Mouse (Mus musculus) kidney, adult 2 months (tissue): Measurements from ENCODE around the gene Tal1. TPM values are rescaled to one million over a fixed set of nuclear protein-coding genes. Genes with fewer than 3 reads are reported as not detected.

Experiments
- DNase-seq: peaks from one replicate; pipeline ENCODE4 v3.0.0; 2021
- H3K27ac ChIP-seq: fragments of 200-500 bp; 2 replicates; pipeline ENCODE4 v1.5.1; 2012; ENCODE audit warnings: low read depth, low read length, control low read depth, inconsistent platforms; ENCODE audit not compliant: insufficient read depth
- H3K27me3 ChIP-seq: fragments of 200-500 bp; replicated peaks from 2 replicates; pipeline ENCODE4 v1.6.1; 2012; ENCODE audit warnings: mild to moderate bottlenecking, moderate library complexity, low read length, inconsistent platforms; ENCODE audit not compliant: control insufficient read depth, insufficient read depth
- H3K36me3 ChIP-seq: fragments of 200-500 bp; 2 replicates; pipeline ENCODE4 v1.6.1; 2012; ENCODE audit warnings: mild to moderate bottlenecking, moderate library complexity, low read length, inconsistent platforms; ENCODE audit not compliant: control insufficient read depth, insufficient read depth
- H3K4me1 ChIP-seq: fragments of 200-500 bp; 2 replicates; pipeline ENCODE4 v1.6.1; 2011; ENCODE audit warnings: low read length; ENCODE audit not compliant: control insufficient read depth, insufficient read depth
- H3K4me3 ChIP-seq: fragments of 200-500 bp; 2 replicates; pipeline ENCODE4 v1.5.1; 2011; ENCODE audit warnings: mild to moderate bottlenecking, low read depth, low read length, control low read depth; ENCODE audit not compliant: insufficient read depth
- CTCF ChIP-seq: fragments of 200-500 bp; conservative IDR thresholded peaks from 2 replicates; pipeline ENCODE4 v1.5.1; 2011; ENCODE audit warnings: low read depth, mild to moderate bottlenecking, control low read depth, low read length, moderate library complexity, mixed read lengths; ENCODE audit not compliant: insufficient read depth, insufficient read length
- POLR2A ChIP-seq: fragments of 200-500 bp; IDR thresholded peaks from one replicate; pipeline ENCODE4 v1.6.1; 2011; ENCODE audit warnings: low read depth, low read length, control low read depth
- WGBS: fragments of 180-500 bp; shearing (Covaris S2); methylation state at CpG from one replicate; pipeline ENCODE4 v1.1.7; 2018; 5-methylcytosine and 5-hydroxymethylcytosine counted together
- polyA plus RNA-seq: library from polyadenylated mRNA; depleted of rRNA; stranded (reverse); fragments of >200 nt; gene quantifications from 2 replicates; pipeline ENCODE4 v1.2.3, GENCODE M21; 2012; rRNA removed

The Tal1 gene
- polyA plus RNA-seq, 1 experiment, result 1.8 TPM

DNA sequence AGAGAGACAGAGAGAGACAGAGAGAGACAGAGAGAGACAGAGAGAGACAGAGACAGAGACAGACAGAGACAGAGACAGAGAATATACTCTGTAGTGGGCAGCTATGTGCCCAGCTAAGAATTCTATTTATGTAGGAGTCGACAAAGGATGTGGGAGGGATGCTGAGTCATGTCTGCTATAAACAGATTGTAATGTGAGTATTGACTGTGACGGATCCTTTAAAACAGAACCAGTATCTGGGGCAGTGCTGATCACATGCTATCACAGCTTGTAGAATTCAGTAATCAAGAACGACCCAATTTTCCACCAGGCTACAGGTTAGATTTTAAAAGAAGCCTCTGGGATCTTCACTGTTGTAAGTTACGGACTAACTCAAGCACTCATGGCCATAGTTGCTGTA, 47.3 kb downstream of the Tal1 start:
- Histone ChIP-seq H3K36me3 (no peaks in the 10 kb centered on the region), H3K4me3 (no peak overlapping the region), H3K4me1 (no peaks in the 10 kb centered on the region), H3K27ac (no peak overlapping the region), H3K27me3 (0 out of 2 replicates have a peak, but pooled peaks cover 2% of the 10 kb centered on the region)
- DNase-seq, result no peak
- no peak for TF ChIP-seq CTCF
- no peak for TF ChIP-seq POLR2A
- 34% methylated on average over 4 of the region's 4 CpGs for WGBS

DNA sequence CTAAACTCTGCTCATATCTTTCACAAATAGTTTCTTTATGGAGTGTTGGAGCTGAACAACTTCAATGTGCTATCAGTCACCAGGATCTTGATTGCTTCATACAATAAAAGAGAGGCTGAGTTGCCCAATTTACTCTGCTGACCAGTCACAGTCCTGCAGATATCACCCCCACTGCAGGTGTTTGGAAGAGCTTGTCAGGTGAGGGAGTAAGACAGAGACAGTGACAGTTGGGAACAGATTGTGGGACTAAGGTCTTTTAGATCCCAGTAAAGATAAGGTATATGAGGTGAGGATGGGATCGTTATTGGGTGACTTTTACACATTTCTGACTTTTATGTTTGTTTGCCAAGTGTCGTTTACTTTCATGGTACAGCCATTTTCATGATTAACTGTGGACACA, 54.9 kb downstream of the Tal1 start:
- no peak for TF ChIP-seq POLR2A
- TF ChIP-seq CTCF, result no peak
- no peak for DNase-seq
- WGBS, result 58% methylated on average over 2 of the region's 2 CpGs

DNA sequence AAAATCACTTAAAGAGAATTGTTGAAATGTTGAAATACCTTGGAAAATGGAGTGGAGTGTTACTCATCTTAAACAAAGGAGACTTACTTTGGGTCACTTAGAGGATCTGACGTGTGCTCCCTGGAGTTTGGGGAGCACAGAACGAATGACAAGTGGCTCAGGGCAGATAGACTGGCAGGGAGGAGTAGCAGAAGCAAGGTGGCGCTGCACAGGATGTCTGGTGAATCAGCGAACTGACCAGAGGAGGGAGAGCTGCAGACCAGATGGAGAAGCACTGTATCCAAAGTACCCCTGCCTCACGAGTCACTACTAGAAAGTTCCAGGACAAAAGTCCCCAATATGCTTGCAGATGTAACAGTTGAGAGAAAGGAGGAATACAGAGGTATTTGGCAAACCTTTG, 57.0 kb downstream of the Tal1 start:
- Histone ChIP-seq H3K27me3 (no peaks in the 10 kb centered on the region), H3K36me3 (no peaks in the 10 kb centered on the region), H3K4me3 (no peak overlapping the region), H3K4me1 (no peaks in the 10 kb centered on the region), H3K27ac (no peak overlapping the region)
- no peak for TF ChIP-seq POLR2A
- 0 out of 2 replicates have a peak, but pooled peaks have one; percentile 18 for TF ChIP-seq CTCF
- no peak for DNase-seq
- 33% methylated on average over 5 of the region's 5 CpGs for WGBS

More for the DNA sequence above, 54.9 kb downstream of the Tal1 start:
- Histone ChIP-seq H3K4me3 (no peak overlapping the region), H3K4me1 (no peaks in the 10 kb centered on the region), H3K27me3 (0 out of 2 replicates have a peak, but pooled peaks cover 2% of the 10 kb centered on the region), H3K36me3 (no peaks in the 10 kb centered on the region), H3K27ac (no peak overlapping the region)

DNA sequence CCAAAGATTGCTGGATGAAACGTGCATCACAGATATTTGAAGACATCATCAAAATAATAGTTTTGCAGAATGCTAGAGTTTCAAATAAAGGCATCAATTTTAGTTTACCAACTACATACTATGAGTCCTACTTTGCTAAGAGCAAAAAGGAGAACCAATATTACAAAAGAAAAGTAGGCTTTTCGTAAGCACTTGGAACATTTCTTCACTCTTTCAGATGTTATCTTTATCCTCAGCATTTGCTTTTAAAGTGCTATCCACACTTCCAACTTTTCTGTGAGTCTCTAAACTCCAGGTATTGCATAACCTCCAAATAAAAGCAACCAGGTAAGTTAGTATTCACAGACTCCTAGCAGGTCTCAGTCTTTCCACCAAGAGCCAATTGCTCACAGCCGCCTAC, 63.4 kb downstream of the Tal1 start:
- Histone ChIP-seq H3K36me3 (no peaks in the 10 kb centered on the region), H3K27ac (no peak overlapping the region), H3K4me1 (no peaks in the 10 kb centered on the region; the same call in 1 of the 2 replicates), H3K4me3 (no peak overlapping the region), H3K27me3 (no peaks in the 10 kb centered on the region)
- TF ChIP-seq CTCF (no peak), POLR2A (no peak)
- 79% methylated on average over 3 of the region's 3 CpGs for WGBS
- DNase-seq, result no peak

DNA sequence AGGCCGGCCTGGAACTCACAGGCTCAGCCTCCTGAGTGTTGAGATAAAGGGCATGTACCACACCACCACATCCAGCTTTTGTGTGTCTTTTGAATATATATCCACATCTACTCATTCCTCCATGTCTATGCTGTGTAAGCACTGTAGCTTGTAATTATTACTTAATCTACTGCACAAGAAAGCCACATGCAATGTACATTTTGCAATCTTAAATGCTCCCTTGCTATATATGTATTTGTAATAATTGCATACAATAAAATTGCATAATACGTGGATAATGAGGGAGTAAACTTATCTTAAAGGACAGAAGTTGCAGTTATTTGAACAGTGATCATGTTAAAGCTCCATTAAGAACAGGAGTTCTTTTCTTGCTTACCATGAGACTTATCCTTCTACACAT, 64.9 kb downstream of the Tal1 start:
- no peaks in the 10 kb centered on the region; the same call in 1 of the 2 replicates for H3K4me1 ChIP-seq
- no peak for DNase-seq
- no peaks in the 10 kb centered on the region for H3K27me3 ChIP-seq
- WGBS, result 78% methylated on average over 2 of the region's 2 CpGs
- H3K27ac ChIP-seq, result no peak overlapping the region
- no peak overlapping the region for H3K4me3 ChIP-seq
- TF ChIP-seq CTCF (no peak), POLR2A (no peak)
- no peaks in the 10 kb centered on the region for H3K36me3 ChIP-seq

Other genes starting within 250 kb of the Tal1 start
- gene Gm12830, start 234.7 kb upstream of the Tal1 start, polyA plus RNA-seq, result not detected in 2 replicates
- gene Foxd2, start 147.6 kb upstream of the Tal1 start, polyA plus RNA-seq, result 1.5 and 1.7 TPM in 2 replicates
- gene Foxe3, start 130.4 kb upstream of the Tal1 start, polyA plus RNA-seq, result not detected in 2 replicates
- 26.1 and 26.3 TPM in 2 replicates for gene Cmpk1, start 69.2 kb upstream of the Tal1 start, polyA plus RNA-seq
- gene Stil, start 56.3 kb upstream of the Tal1 start, polyA plus RNA-seq, result 0.11 and 0.13 TPM in 2 replicates
- gene Pdzk1ip1, start 32.3 kb downstream of the Tal1 start, polyA plus RNA-seq, result 3,641 and 4,008 TPM in 2 replicates
- 0.04 and 0.06 TPM in 2 replicates for gene Cyp4x1, start 77.9 kb downstream of the Tal1 start, polyA plus RNA-seq
- not detected in 2 replicates for gene Cyp4a29, start 185.7 kb downstream of the Tal1 start, polyA plus RNA-seq
- gene Cyp4a12a, start 242.6 kb downstream of the Tal1 start, polyA plus RNA-seq, result 6.4 and 7.6 TPM in 2 replicates